Mouse (Mus musculus): ENCODE data around the gene Gm17267. TPM values are rescaled to one million over a fixed set of nuclear protein-coding genes. Genes with fewer than 3 reads are reported as not detected.
"Not testable (repeated sequence)": the region's sequence is repeated elsewhere in the genome, so short reads cannot be mapped to it uniquely, and the experiment has no call there.

The Gm17267 gene
- total RNA-seq (2022): not detected

DNA sequence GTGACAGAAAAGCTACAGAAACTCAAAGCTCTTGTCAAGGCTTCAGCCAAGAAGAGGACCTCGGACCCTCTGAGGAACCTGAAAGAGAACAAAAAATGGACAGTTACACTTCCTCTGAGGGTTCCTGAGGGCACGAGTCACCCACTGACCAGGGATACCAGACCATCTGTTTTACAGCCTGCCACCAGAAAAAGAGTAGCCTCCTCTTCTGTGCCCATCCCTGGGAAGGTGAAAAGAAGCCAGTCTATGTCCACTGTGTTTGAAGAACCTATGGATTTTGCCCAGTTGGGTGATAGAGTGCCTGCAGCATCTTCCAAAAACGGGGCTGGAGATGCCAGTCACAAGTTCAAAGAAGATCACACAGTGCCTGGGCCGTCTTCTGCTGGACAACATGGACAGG is at the start of gene Gm17267:
Gene Gm17267 (plus strand): TSS at position 301 of the 400 bp plus-strand sequence.
- not testable (repeated sequence) for DNase-seq (ENCODE audit: low spot score in 2 of 2)

All from layer of hippocampus, adult 8-10 months (tissue).